Mouse (Mus musculus) kidney, embryonic 15.5 days (tissue): Measurements from ENCODE around the gene Pou2f3. TPM values are rescaled to one million over a fixed set of nuclear protein-coding genes. Genes with fewer than 3 reads are reported as not detected.

ENCODE experiments used
- ATAC-seq: fragments of 200-750 bp; cut with Nextera tagmentation; replicated peaks from 2 replicates; pipeline ENCODE4 v1.8.0; 2017; ENCODE audit warnings: moderate TSS enrichment; ENCODE audit not compliant: low FRiP score
- H3K27ac ChIP-seq: fragments of 300-500 bp; sonication (generic); 2 replicates; pipeline ENCODE4 v1.5.1; 2015; ENCODE audit warnings: mild to moderate bottlenecking, inconsistent platforms
- H3K27me3 ChIP-seq: fragments of 300-500 bp; sonication (generic); 2 replicates; pipeline ENCODE4 v1.6.1; 2015; ENCODE audit warnings: inconsistent platforms
- H3K36me3 ChIP-seq: fragments of 300-500 bp; sonication (generic); 2 replicates; pipeline ENCODE4 v1.6.1; 2015; ENCODE audit warnings: inconsistent platforms
- H3K4me1 ChIP-seq: fragments of 300-500 bp; sonication (generic); 2 replicates; pipeline ENCODE4 v1.6.1; 2015; ENCODE audit warnings: inconsistent platforms
- H3K4me2 ChIP-seq: fragments of 300-500 bp; sonication (generic); 2 replicates; pipeline ENCODE4 v1.6.1; 2015; ENCODE audit warnings: moderate library complexity, mild to moderate bottlenecking, inconsistent platforms
- H3K4me3 ChIP-seq: fragments of 300-500 bp; sonication (generic); replicated peaks from 2 replicates; pipeline ENCODE4 v1.5.1; 2015; ENCODE audit warnings: mild to moderate bottlenecking, inconsistent platforms
- H3K9ac ChIP-seq: fragments of 300-500 bp; sonication (generic); 2 replicates; pipeline ENCODE4 v1.6.1; 2015; ENCODE audit warnings: mild to moderate bottlenecking, inconsistent platforms
- H3K9me3 ChIP-seq: fragments of 300-500 bp; sonication (generic); replicated peaks from 2 replicates; pipeline ENCODE4 v1.6.1; 2016; ENCODE audit warnings: inconsistent platforms
- WGBS: fragments of 180-500 bp; shearing (Covaris S2); methylation state at CpG from one replicate; pipeline ENCODE4 v1.1.7; 2015; ENCODE audit warnings: mixed read lengths; 5-methylcytosine and 5-hydroxymethylcytosine counted together
- polyA plus RNA-seq: library from polyadenylated mRNA; unstranded; fragments of >200 nt; fragmentation: Nextera tagmentation; extraction: Ambion mirVana; gene quantifications from 2 replicates; pipeline ENCODE4 v1.2.1, GENCODE M21; 2015

Gene Pou2f3
- polyA plus RNA-seq, 1 experiment from 2014 or later = not detected

GRCm38 (mm10) chr9:43238631-43239545 is 28.7 kb upstream of the Pou2f3 start:
- H3K9me3 ChIP-seq = no peaks in the 10 kb centered on the region
- H3K27ac ChIP-seq = peak overlapping the region; percentile 94
- H3K4me3 ChIP-seq = peak overlapping the region; percentile 78
- peaks cover 74% of the 10 kb centered on the region for H3K4me1 ChIP-seq
- H3K27me3 ChIP-seq = no peaks in the 10 kb centered on the region
- peak; percentile 14; the same call in 1 of the 2 replicates for ATAC-seq
- peak overlapping the region; percentile 81 for H3K4me2 ChIP-seq
- no peaks in the 10 kb centered on the region; the same call in 1 of the 2 replicates for H3K36me3 ChIP-seq
- 1% methylated on average over 51 of the region's 51 CpGs for WGBS
- peak overlapping the region; percentile 81 for H3K9ac ChIP-seq

DNA sequence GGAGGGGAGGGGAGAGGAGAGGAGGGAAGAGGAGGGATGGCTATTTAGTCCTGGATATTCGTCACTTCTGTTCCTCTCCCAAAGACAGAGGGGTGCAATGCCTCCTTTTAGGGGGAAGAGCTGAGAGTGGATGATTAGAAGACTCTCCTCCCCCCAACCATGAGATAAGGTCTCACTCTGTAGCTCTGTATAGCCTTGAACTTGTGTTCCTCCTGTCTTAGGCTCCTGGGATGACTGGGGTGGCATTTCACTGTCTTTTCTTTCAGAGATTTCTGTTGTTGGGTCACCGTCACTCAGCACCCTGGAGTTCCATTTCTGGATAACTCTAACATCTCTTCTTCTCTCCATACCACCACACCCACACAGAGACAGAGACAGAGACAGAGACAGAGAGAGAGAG is 28.0 kb upstream of the Pou2f3 start:
- WGBS = 32% methylated on average over 2 of the region's 2 CpGs
- Histone ChIP-seq H3K9ac (peak overlapping the region; percentile 81), H3K27me3 (no peaks in the 10 kb centered on the region), H3K36me3 (peaks cover 5% of the 10 kb centered on the region; the same call in 1 of the 2 replicates), H3K4me2 (peak overlapping the region; percentile 81), H3K27ac (0 out of 2 replicates have a peak overlapping the region, but pooled peaks have one; percentile 1), H3K4me1 (peaks cover 78% of the 10 kb centered on the region), H3K4me3 (peak overlapping the region; percentile 78), H3K9me3 (no peaks in the 10 kb centered on the region)
- no peak for ATAC-seq

- Histone ChIP-seq H3K4me3 (peak overlapping the region; percentile 78), H3K9me3 (no peaks in the 10 kb centered on the region), H3K4me1 (peaks cover 84% of the 10 kb centered on the region), H3K4me2 (peak overlapping the region; percentile 81), H3K27ac (0 out of 2 replicates have a peak overlapping the region, but pooled peaks have one; percentile 1), H3K36me3 (peaks cover 5% of the 10 kb centered on the region; the same call in 1 of the 2 replicates), H3K9ac (0 out of 2 replicates have a peak overlapping the region, but pooled peaks have one; percentile 81), H3K27me3 (no peaks in the 10 kb centered on the region)
- ATAC-seq = no peak
- 35% methylated on average over 7 of the region's 7 CpGs for WGBS
Measured at GRCm38 (mm10) chr9:43237111-43237775, 27.1 kb upstream of the Pou2f3 start.

DNA sequence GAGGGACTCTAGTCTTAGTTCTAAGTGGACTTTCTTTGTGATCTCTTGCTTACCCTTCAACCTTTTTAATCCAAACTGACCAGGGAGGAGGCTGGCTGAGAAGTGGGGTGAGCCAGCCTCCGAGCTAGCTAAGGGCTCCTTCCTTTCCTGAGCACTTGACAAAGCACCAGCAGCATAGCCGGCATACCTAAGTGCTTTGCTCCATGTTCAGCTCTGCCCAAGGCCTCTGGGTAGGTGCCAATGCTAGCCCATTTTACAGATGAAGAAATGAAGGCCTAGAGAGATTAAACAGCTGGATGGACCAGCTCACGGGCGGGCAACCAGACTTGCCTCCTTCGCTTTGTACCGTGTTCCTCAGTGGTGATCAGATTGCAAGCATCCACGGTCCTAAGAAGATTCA is 26.4 kb upstream of the Pou2f3 start:
- no peak overlapping the region for H3K4me3 ChIP-seq
- H3K4me1 ChIP-seq = peaks cover 87% of the 10 kb centered on the region
- H3K27me3 ChIP-seq = no peaks in the 10 kb centered on the region
- H3K27ac ChIP-seq = no peak overlapping the region
- no peak overlapping the region for H3K9ac ChIP-seq
- ATAC-seq = no peak
- H3K4me2 ChIP-seq = no peak overlapping the region; the same call in 1 of the 2 replicates
- H3K36me3 ChIP-seq = peaks cover 5% of the 10 kb centered on the region; the same call in 1 of the 2 replicates
- H3K9me3 ChIP-seq = no peaks in the 10 kb centered on the region
- WGBS = 84% methylated on average over 7 of the region's 7 CpGs

GRCm38 (mm10) chr9:43236106-43236505 is 25.9 kb upstream of the Pou2f3 start:
- 93% methylated on average over 1 of the region's 1 CpGs for WGBS
- no peaks in the 10 kb centered on the region for H3K27me3 ChIP-seq
- no peak overlapping the region for H3K4me2 ChIP-seq
- H3K36me3 ChIP-seq = peaks cover 5% of the 10 kb centered on the region; the same call in 1 of the 2 replicates
- peaks cover 92% of the 10 kb centered on the region for H3K4me1 ChIP-seq
- ATAC-seq = no peak
- no peak overlapping the region for H3K4me3 ChIP-seq
- 0 out of 2 replicates have a peak overlapping the region, but pooled peaks have one; percentile 7 for H3K27ac ChIP-seq
- no peaks in the 10 kb centered on the region for H3K9me3 ChIP-seq
- no peak overlapping the region for H3K9ac ChIP-seq

DNA sequence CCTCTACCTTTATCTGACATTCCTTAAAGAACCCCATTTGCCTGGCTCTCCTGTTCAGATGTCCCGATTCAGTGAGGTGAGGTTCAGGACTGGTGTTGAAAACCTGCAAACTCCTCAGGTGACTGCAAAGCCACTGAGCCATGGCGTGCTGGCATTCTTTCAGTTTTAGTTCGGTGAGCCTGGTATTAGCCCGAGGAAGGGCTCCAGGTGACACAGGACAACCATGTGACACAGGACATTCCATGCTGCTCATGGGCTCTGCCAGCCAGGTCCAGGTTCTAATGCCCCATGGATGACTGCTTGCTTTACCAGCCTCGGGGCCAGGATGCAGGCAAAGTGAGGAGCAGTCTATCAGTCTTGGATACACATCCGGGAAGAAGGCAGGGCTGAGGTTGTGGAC is 25.2 kb upstream of the Pou2f3 start:
- no peak for ATAC-seq
- 0 out of 2 replicates have a peak overlapping the region, but pooled peaks have one; percentile 7 for H3K27ac ChIP-seq
- no peak overlapping the region for H3K4me3 ChIP-seq
- H3K36me3 ChIP-seq = peaks cover 5% of the 10 kb centered on the region; the same call in 1 of the 2 replicates
- H3K9ac ChIP-seq = no peak overlapping the region
- 60% methylated on average over 6 of the region's 6 CpGs for WGBS
- no peak overlapping the region for H3K4me2 ChIP-seq
- H3K9me3 ChIP-seq = no peaks in the 10 kb centered on the region
- H3K4me1 ChIP-seq = peaks cover 95% of the 10 kb centered on the region
- H3K27me3 ChIP-seq = no peaks in the 10 kb centered on the region

DNA sequence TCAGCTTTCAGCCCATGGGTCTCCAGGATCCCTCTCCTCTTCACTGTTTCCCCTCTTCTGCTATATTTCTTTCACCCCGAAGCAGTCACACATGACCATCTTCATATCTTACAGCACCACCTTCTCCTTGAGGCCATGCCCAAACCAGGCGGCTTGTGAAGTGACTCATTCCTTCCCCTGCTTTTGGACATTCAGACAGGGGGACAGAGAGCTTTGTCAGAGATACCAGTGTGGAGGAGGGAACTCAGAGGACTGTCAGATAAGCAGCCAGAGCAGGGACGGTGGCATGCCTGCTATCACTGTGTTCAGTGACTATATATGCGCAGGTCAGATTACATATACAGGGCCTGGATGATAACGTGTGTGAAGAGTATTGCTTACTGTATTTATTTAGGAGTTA is 24.3 kb upstream of the Pou2f3 start:
- Histone ChIP-seq H3K27ac (0 out of 2 replicates have a peak overlapping the region, but pooled peaks have one; percentile 23), H3K9ac (no peak overlapping the region), H3K27me3 (no peaks in the 10 kb centered on the region), H3K36me3 (peaks cover 8% of the 10 kb centered on the region; the same call in 1 of the 2 replicates), H3K4me1 (peaks cover 98% of the 10 kb centered on the region), H3K9me3 (no peaks in the 10 kb centered on the region), H3K4me3 (no peak overlapping the region), H3K4me2 (no peak overlapping the region)
- WGBS = 68% methylated on average over 5 of the region's 5 CpGs
- no peak for ATAC-seq

GRCm38 (mm10) chr9:43233515-43233914 is 23.3 kb upstream of the Pou2f3 start:
- Histone ChIP-seq H3K27me3 (no peaks in the 10 kb centered on the region), H3K9me3 (no peaks in the 10 kb centered on the region), H3K4me3 (no peak overlapping the region), H3K4me2 (no peak overlapping the region), H3K27ac (no peak overlapping the region), H3K4me1 (peaks cover 90% of the 10 kb centered on the region), H3K36me3 (peaks cover 13% of the 10 kb centered on the region; the same call in 1 of the 2 replicates), H3K9ac (no peak overlapping the region)
- no peak for ATAC-seq
- WGBS = 97% methylated on average over 1 of the region's 1 CpGs

DNA sequence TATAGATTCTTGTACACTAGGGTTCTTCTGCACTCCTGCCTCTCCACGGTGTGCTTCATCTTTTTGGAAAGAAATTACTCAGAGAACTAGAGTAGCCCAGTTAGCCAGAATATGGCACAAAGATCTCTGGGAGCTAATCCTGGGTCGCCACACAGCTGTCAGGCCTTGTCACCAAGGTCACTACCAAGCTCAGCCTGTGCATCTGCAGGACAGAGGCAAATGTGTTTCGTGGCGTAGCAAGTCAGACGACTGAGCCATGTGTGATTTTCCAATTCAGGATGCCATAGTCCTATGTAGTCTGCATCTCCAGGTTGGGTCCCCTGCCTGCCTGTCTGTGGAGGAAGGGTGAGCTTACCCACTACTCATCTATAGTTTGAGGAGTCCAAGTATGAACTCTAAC is 22.9 kb upstream of the Pou2f3 start:
- H3K4me2 ChIP-seq = no peak overlapping the region
- H3K27me3 ChIP-seq = no peaks in the 10 kb centered on the region
- peaks cover 85% of the 10 kb centered on the region for H3K4me1 ChIP-seq
- peaks cover 13% of the 10 kb centered on the region; the same call in 1 of the 2 replicates for H3K36me3 ChIP-seq
- no peak for ATAC-seq
- 76% methylated on average over 5 of the region's 5 CpGs for WGBS
- no peaks in the 10 kb centered on the region for H3K9me3 ChIP-seq
- H3K9ac ChIP-seq = no peak overlapping the region
- no peak overlapping the region for H3K4me3 ChIP-seq
- peak overlapping the region; percentile 85; the same call in 1 of the 2 replicates for H3K27ac ChIP-seq

DNA sequence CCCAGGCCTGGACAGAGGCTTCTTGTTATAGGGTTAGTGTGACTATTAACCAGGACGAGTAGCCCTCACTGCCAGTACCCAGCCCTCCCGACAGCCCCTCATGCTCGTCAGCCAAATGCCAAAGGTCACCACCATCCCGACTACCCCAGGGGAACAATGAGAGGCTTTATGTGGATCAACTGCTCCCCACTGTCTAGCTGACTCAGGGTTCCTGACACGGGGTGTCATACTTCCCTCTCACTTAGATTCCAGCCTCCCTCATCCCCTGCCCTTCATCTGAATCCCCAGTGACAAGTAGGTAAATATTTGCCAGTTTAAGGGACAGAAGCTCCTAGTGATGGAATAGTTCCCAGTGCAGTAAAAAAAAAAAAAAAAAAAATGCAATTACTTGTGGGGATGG is 22.1 kb upstream of the Pou2f3 start:
- Histone ChIP-seq H3K36me3 (peaks cover 13% of the 10 kb centered on the region; the same call in 1 of the 2 replicates), H3K27me3 (no peaks in the 10 kb centered on the region), H3K9ac (no peak overlapping the region; the same call in 1 of the 2 replicates), H3K4me1 (peaks cover 84% of the 10 kb centered on the region), H3K27ac (peak overlapping the region; percentile 85), H3K4me2 (0 out of 2 replicates have a peak overlapping the region, but pooled peaks have one; percentile 0), H3K4me3 (no peak overlapping the region), H3K9me3 (no peaks in the 10 kb centered on the region)
- no peak for ATAC-seq
- 27% methylated on average over 5 of the region's 5 CpGs for WGBS

GRCm38 (mm10) chr9:43231805-43232204 is 21.6 kb upstream of the Pou2f3 start:
- Histone ChIP-seq H3K9ac (no peak overlapping the region; the same call in 1 of the 2 replicates), H3K4me3 (no peak overlapping the region), H3K36me3 (peaks cover 13% of the 10 kb centered on the region; the same call in 1 of the 2 replicates), H3K27ac (peak overlapping the region; percentile 85), H3K9me3 (no peaks in the 10 kb centered on the region), H3K4me2 (peak overlapping the region; percentile 17), H3K27me3 (no peaks in the 10 kb centered on the region), H3K4me1 (peaks cover 84% of the 10 kb centered on the region)
- no peak; the same call in 1 of the 2 replicates for ATAC-seq
- WGBS = 39% methylated on average over 4 of the region's 4 CpGs
